Mouse (Mus musculus) gastrocnemius, adult 18-20 months (tissue): ENCODE results near the gene Trit1. TPM values are rescaled to one million over a fixed set of nuclear protein-coding genes. Genes with fewer than 3 reads are reported as not detected.

ENCODE experiments used
- DNase-seq: peaks from one replicate; pipeline ENCODE4 v3.0.0; 2021; ENCODE audit warnings: low spot score
- total RNA-seq, 2 experiments: library from RNA; stranded (reverse); gene quantifications; 2 replicates each; pipeline ENCODE4 v1.2.3; 2021

The Trit1 gene
- total RNA-seq, 2 experiments from 2014 or later: 6.5 to 6.8 TPM

GRCm38 (mm10) chr4:123044842-123045241 is 28.4 kb downstream of the Trit1 start:
- peak; percentile 15 for DNase-seq

DNA sequence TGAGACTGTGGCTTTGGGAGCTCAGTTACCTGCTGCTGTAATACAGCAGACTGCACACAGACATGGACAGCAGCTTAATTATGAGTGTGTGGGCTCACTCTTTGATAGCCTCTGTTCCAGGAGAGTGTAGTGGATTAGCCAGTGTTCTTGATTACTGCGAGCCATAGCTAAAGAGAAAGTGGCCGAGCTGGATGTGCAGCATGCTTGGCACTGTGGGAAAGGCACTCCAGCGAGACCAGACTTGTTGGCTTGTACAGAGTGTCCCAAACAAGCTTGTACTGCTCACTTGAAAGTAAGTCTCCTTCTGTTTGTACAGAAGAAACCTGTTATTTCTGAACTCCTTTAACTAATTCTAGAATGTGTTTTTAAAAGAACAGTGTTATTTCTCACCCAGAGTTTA is 29.9 kb downstream of the Trit1 start:
- peak; percentile 19 for DNase-seq

- peak; percentile 80 for DNase-seq
Measured at GRCm38 (mm10) chr4:123050681-123051211, 34.3 kb downstream of the Trit1 start.

GRCm38 (mm10) chr4:123053179-123053578 is 36.8 kb downstream of the Trit1 start:
- no peak for DNase-seq

DNA sequence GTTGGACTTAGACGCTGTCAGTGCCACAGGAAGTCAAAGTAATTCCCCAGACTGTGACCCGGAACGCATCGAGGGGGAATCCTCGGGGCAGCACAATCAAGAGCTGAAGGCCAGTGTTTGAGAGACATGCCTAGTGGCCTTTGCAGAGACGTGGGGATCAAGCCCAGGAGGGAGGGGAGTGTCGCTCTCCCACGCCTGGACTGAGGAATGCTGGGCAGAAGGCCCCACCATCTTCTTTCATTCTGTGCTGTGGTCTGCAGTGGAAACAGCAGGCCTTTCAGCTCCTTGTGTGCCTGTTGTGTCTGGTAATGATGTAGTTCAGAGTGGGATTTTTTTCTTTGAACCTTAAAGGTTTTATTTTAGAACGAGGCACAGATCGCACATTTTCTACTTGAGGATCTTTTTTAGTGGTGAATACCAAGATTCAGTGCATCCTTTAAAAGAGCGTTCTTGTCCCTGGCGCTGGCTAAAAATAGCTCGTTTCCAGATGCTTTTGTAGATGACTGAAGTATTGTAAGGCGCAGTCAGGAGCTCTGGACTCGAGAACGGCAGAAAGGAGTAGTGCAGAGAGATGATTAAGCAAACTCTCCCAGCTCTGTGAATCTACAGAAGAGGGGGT is 37.9 kb downstream of the Trit1 start:
- no peak for DNase-seq

GRCm38 (mm10) chr4:123056560-123057109 is 40.2 kb downstream of the Trit1 start:
- no peak for DNase-seq

DNA sequence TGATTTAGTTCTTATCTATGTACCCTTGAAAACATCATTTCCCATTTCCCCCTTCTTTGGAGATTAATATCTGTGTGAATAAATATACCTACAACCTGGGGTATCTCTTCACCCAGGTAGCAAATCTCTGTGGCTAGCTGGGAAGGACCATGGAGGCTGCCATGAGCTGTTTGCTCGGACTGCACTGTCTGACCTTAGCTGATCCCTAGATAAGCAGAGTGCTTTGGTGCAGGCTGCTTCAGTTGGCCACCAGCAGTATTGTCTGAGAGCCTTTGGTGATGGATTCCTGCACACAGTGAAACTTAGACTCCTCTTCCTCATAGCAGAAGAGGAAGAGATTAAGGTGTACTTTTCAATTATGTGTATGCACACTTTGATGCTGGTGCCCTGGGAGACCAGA is 41.6 kb downstream of the Trit1 start:
- DNase-seq: no peak

GRCm38 (mm10) chr4:123061744-123062143 is 45.3 kb downstream of the Trit1 start:
- no peak for DNase-seq

- no peak for DNase-seq
Measured at GRCm38 (mm10) chr4:123068646-123069045, 52.2 kb downstream of the Trit1 start.

DNA sequence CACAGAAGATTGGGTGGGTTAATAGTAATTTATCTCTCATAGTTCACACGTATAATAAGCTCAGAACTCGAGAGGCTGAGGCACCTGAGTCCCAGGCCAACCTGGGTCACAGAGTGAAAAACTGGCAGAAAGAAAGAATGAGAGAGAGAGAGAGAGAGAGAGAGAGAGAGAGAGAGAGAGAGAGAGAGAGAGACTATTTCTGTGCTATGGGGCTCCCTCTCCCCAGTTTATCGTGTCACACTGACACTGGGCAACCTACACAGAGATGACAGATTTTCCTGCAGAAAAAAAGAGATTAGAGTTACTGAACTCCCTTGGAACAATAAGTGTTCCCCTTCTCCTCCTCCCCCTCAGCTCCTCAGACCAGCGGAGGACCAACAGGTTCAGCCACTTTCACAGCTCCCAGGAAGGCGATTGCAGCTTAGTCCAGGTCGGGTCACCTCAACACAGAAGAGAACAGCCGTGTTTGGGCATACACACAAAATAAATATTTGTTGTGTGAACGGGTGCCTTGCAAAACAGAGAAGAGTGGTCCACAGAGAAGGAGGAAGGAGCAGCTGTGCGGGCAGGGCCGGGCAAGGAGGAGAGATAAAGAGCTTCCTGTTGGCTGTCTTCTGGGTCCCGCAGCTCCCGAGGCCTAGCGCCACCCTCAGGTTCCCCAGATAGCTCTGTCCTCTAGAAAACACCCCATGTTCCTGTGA is 55.0 kb downstream of the Trit1 start:
- DNase-seq: no peak

GRCm38 (mm10) chr4:123076928-123077327 is 60.5 kb downstream of the Trit1 start:
- DNase-seq: no peak

GRCm38 (mm10) chr4:123078231-123078630 is 61.8 kb downstream of the Trit1 start:
- DNase-seq: no peak

DNA sequence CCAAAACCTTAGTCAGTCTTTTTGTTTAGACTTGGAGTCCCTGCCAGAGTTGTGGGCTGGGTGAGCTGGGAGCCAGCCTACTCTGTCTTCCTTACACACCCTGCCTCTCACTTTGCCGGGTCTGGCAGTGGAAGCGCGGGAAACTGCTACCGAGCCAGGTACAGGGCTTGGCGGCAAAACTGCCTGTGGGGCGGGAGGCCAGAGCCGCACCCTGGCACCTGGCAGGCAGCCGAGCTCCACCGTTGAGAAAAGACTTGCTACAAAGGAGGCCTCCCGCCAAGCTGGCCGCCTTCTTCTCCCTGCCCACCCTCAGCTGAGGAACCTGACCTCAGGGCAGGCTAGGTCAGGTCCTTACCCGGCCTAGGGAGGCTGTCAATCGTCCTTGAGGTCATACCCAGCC is 64.4 kb downstream of the Trit1 start:
- no peak for DNase-seq

GRCm38 (mm10) chr4:123082283-123083163 is 66.1 kb downstream of the Trit1 start:
- peak; percentile 42 for DNase-seq

DNA sequence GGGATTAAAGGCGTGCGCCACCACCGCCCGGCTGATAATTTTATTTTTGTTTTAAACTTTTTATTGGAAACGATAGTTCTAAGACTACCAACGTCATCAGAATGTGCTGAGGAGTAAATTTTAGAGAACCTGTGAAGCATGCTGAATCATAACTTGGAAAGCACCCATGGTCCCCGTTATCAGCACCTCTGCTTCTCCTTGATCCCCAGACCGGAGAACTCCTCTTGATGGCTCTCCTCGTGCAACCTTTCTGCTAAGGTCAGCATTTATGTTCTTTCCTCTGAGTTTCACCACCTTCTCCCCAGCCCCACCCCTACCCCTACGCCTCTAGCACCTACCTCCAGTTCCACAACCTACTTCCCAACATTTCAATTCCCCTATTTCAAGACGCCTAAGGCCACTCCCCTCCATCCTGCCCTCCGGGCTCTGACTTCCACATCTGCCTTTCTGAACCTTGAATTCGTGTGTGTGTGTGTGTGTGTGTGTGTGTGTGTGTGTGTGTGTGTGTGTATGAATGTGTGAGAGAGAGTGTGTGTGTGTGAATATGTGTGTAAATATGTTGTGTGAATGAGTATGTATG is 67.0 kb downstream of the Trit1 start:
- no peak for DNase-seq

GRCm38 (mm10) chr4:123085290-123085689 is 68.9 kb downstream of the Trit1 start:
- no peak for DNase-seq

- no peak for DNase-seq
Measured at GRCm38 (mm10) chr4:123086381-123086780, 70.0 kb downstream of the Trit1 start.

DNA sequence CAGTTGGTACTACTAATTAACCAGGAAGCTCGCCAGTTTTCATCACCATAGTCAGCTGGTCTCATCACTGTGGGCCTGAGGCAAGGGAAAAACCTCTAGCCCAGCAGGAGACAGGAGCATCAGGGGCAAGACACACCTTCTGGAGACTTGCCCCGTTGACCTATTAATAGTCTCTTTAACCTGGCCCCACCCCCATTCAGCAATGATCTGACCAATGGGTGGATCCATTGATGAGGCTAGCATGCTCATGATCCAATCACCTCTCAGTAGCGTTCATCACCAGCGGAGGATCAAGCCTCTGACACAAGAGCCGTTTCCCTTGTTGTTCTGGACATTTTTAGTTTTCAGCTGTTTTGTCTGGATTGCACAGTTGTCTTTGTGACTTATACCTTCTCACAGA is 76.2 kb downstream of the Trit1 start:
- no peak for DNase-seq

- no peak for DNase-seq
Measured at GRCm38 (mm10) chr4:123093064-123093776, 76.8 kb downstream of the Trit1 start.

- no peak for DNase-seq
Measured at GRCm38 (mm10) chr4:123093869-123094268, 77.5 kb downstream of the Trit1 start.
